Mouse (Mus musculus): ENCODE data around the gene Gstp3. TPM values are rescaled to one million over a fixed set of nuclear protein-coding genes. Genes with fewer than 3 reads are reported as not detected.
"Not testable (repeated sequence)": the region's sequence is repeated elsewhere in the genome, so short reads cannot be mapped to it uniquely, and the experiment has no call there.

Gene Gstp3
- polyA plus RNA-seq, 1 experiment from 2014 or later, result 6.1 TPM

GRCm38 (mm10) chr19:4060044-4060898 lies 902 bp upstream of the Gstp3 start:
- not testable (repeated sequence) for H3K4me1 ChIP-seq (ENCODE audit: control insufficient read depth, insufficient read depth, low read length); H3K36me3 ChIP-seq (ENCODE audit: control insufficient read depth, insufficient read depth, low read length); H3K9ac ChIP-seq (ENCODE audit: low read length); H3K4me2 ChIP-seq (ENCODE audit: low read depth, low read length); H3K27ac ChIP-seq (ENCODE audit: low read length); ATAC-seq (ENCODE audit: insufficient read depth, low FRiP score); H3K27me3 ChIP-seq (ENCODE audit: control insufficient read depth, insufficient read depth, low read length); H3K4me3 ChIP-seq (replicated peaks; ENCODE audit: low read length); H3K9me3 ChIP-seq (replicated peaks; ENCODE audit: control insufficient read depth, low read length)
- 85% methylated on average over 8 of the region's 8 CpGs for WGBS

- no peak overlapping the region for H3K9ac ChIP-seq (ENCODE audit: low read length)
- ATAC-seq (ENCODE audit: insufficient read depth, low FRiP score), result no peak
- no peaks in the 10 kb centered on the region for H3K36me3 ChIP-seq (ENCODE audit: control insufficient read depth, insufficient read depth, low read length)
- H3K4me3 ChIP-seq (replicated peaks; ENCODE audit: low read length), result no peak overlapping the region
- H3K27me3 ChIP-seq (ENCODE audit: control insufficient read depth, insufficient read depth, low read length), result no peaks in the 10 kb centered on the region
- H3K4me2 ChIP-seq (ENCODE audit: low read depth, low read length), result no peak overlapping the region
- H3K27ac ChIP-seq (ENCODE audit: low read length), result no peak overlapping the region
- WGBS, result 87% methylated on average over 5 of the region's 5 CpGs
- 0 out of 2 replicates have a peak, but pooled peaks cover 4% of the 10 kb centered on the region for H3K4me1 ChIP-seq (ENCODE audit: control insufficient read depth, insufficient read depth, low read length)
- H3K9me3 ChIP-seq (replicated peaks; ENCODE audit: control insufficient read depth, low read length), result no peaks in the 10 kb centered on the region
Measured at GRCm38 (mm10) chr19:4058581-4058980, 788 bp downstream of the Gstp3 start.

- H3K9ac ChIP-seq (ENCODE audit: low read length), result no peak overlapping the region
- H3K4me2 ChIP-seq (ENCODE audit: low read depth, low read length), result no peak overlapping the region
- ATAC-seq (ENCODE audit: insufficient read depth, low FRiP score), result no peak
- H3K4me1 ChIP-seq (ENCODE audit: control insufficient read depth, insufficient read depth, low read length), result 0 out of 2 replicates have a peak, but pooled peaks cover 4% of the 10 kb centered on the region
- H3K27ac ChIP-seq (ENCODE audit: low read length), result no peak overlapping the region
- H3K27me3 ChIP-seq (ENCODE audit: control insufficient read depth, insufficient read depth, low read length), result no peaks in the 10 kb centered on the region
- H3K4me3 ChIP-seq (replicated peaks; ENCODE audit: low read length), result no peak overlapping the region
- no peaks in the 10 kb centered on the region for H3K9me3 ChIP-seq (replicated peaks; ENCODE audit: control insufficient read depth, low read length)
- H3K36me3 ChIP-seq (ENCODE audit: control insufficient read depth, insufficient read depth, low read length), result no peaks in the 10 kb centered on the region
- whole genome bisulfite sequencing, result 89% methylated on average over 7 of the region's 7 CpGs
Measured at GRCm38 (mm10) chr19:4057962-4058361, 1.4 kb downstream of the Gstp3 start.

GRCm38 (mm10) chr19:4057389-4057788 lies 2.0 kb downstream of the Gstp3 start:
- Histone ChIP-seq H3K27me3 (ENCODE audit: control insufficient read depth, insufficient read depth, low read length) (no peaks in the 10 kb centered on the region), H3K36me3 (ENCODE audit: control insufficient read depth, insufficient read depth, low read length) (no peaks in the 10 kb centered on the region), H3K27ac (ENCODE audit: low read length) (no peak overlapping the region), H3K9me3 (replicated peaks; ENCODE audit: control insufficient read depth, low read length) (no peaks in the 10 kb centered on the region), H3K4me2 (ENCODE audit: low read depth, low read length) (no peak overlapping the region), H3K4me1 (ENCODE audit: control insufficient read depth, insufficient read depth, low read length) (0 out of 2 replicates have a peak, but pooled peaks cover 4% of the 10 kb centered on the region), H3K9ac (ENCODE audit: low read length) (no peak overlapping the region), H3K4me3 (replicated peaks; ENCODE audit: low read length) (no peak overlapping the region)
- no peak for ATAC-seq (ENCODE audit: insufficient read depth, low FRiP score)
- WGBS, result 83% methylated on average over 13 of the region's 13 CpGs

- Histone ChIP-seq H3K4me3 (replicated peaks; ENCODE audit: low read length) (no peak overlapping the region), H3K27ac (ENCODE audit: low read length) (no peak overlapping the region), H3K9ac (ENCODE audit: low read length) (no peak overlapping the region), H3K27me3 (ENCODE audit: control insufficient read depth, insufficient read depth, low read length) (no peaks in the 10 kb centered on the region), H3K4me1 (ENCODE audit: control insufficient read depth, insufficient read depth, low read length) (0 out of 2 replicates have a peak, but pooled peaks cover 4% of the 10 kb centered on the region), H3K9me3 (replicated peaks; ENCODE audit: control insufficient read depth, low read length) (no peaks in the 10 kb centered on the region), H3K4me2 (ENCODE audit: low read depth, low read length) (no peak overlapping the region), H3K36me3 (ENCODE audit: control insufficient read depth, insufficient read depth, low read length) (no peaks in the 10 kb centered on the region)
- no peak for ATAC-seq (ENCODE audit: insufficient read depth, low FRiP score)
- WGBS, result 57% methylated on average over 4 of the region's 4 CpGs
Measured at GRCm38 (mm10) chr19:4056727-4057126, 2.6 kb downstream of the Gstp3 start.

- Histone ChIP-seq H3K27me3 (ENCODE audit: control insufficient read depth, insufficient read depth, low read length) (no peaks in the 10 kb centered on the region), H3K4me1 (ENCODE audit: control insufficient read depth, insufficient read depth, low read length) (0 out of 2 replicates have a peak, but pooled peaks cover 4% of the 10 kb centered on the region), H3K9me3 (replicated peaks; ENCODE audit: control insufficient read depth, low read length) (no peaks in the 10 kb centered on the region), H3K4me3 (replicated peaks; ENCODE audit: low read length) (no peak overlapping the region), H3K27ac (ENCODE audit: low read length) (no peak overlapping the region; the same call in 1 of the 2 replicates), H3K9ac (ENCODE audit: low read length) (no peak overlapping the region), H3K4me2 (ENCODE audit: low read depth, low read length) (no peak overlapping the region), H3K36me3 (ENCODE audit: control insufficient read depth, insufficient read depth, low read length) (no peaks in the 10 kb centered on the region)
- 52% methylated on average over 15 of the region's 15 CpGs for WGBS
- no peak for ATAC-seq (ENCODE audit: insufficient read depth, low FRiP score)
Measured at GRCm38 (mm10) chr19:4055947-4056693, 3.2 kb downstream of the Gstp3 start.

GRCm38 (mm10) chr19:4055216-4055946 lies 4.0 kb downstream of the Gstp3 start:
- H3K4me2 ChIP-seq (ENCODE audit: low read depth, low read length), result no peak overlapping the region
- ATAC-seq (ENCODE audit: insufficient read depth, low FRiP score), result no peak
- WGBS, result 64% methylated on average over 8 of the region's 8 CpGs
- H3K9me3 ChIP-seq (replicated peaks; ENCODE audit: control insufficient read depth, low read length), result no peaks in the 10 kb centered on the region
- H3K27ac ChIP-seq (ENCODE audit: low read length), result no peak overlapping the region
- no peaks in the 10 kb centered on the region for H3K27me3 ChIP-seq (ENCODE audit: control insufficient read depth, insufficient read depth, low read length)
- H3K4me3 ChIP-seq (replicated peaks; ENCODE audit: low read length), result no peak overlapping the region
- H3K36me3 ChIP-seq (ENCODE audit: control insufficient read depth, insufficient read depth, low read length), result no peaks in the 10 kb centered on the region
- no peak overlapping the region for H3K9ac ChIP-seq (ENCODE audit: low read length)
- 0 out of 2 replicates have a peak, but pooled peaks cover 4% of the 10 kb centered on the region for H3K4me1 ChIP-seq (ENCODE audit: control insufficient read depth, insufficient read depth, low read length)

GRCm38 (mm10) chr19:4054613-4055012 lies 4.8 kb downstream of the Gstp3 start:
- H3K36me3 ChIP-seq (ENCODE audit: control insufficient read depth, insufficient read depth, low read length), result no peaks in the 10 kb centered on the region
- WGBS, result 89% methylated on average over 5 of the region's 5 CpGs
- no peak for ATAC-seq (ENCODE audit: insufficient read depth, low FRiP score)

More at GRCm38 (mm10) chr19:4054613-4055012, 4.8 kb downstream of the Gstp3 start:
- 0 out of 2 replicates have a peak, but pooled peaks cover 4% of the 10 kb centered on the region for H3K4me1 ChIP-seq (ENCODE audit: control insufficient read depth, insufficient read depth, low read length)
- H3K4me2 ChIP-seq (ENCODE audit: low read depth, low read length), result no peak overlapping the region
- no peak overlapping the region for H3K27ac ChIP-seq (ENCODE audit: low read length)
- no peaks in the 10 kb centered on the region for H3K27me3 ChIP-seq (ENCODE audit: control insufficient read depth, insufficient read depth, low read length)
- no peak overlapping the region for H3K4me3 ChIP-seq (replicated peaks; ENCODE audit: low read length)
- no peaks in the 10 kb centered on the region for H3K9me3 ChIP-seq (replicated peaks; ENCODE audit: control insufficient read depth, low read length)
- H3K9ac ChIP-seq (ENCODE audit: low read length), result no peak overlapping the region
